Mouse (Mus musculus) embryonic facial prominence, embryonic 14.5 days (tissue): ENCODE results near the gene Snrpg. TPM values are rescaled to one million over a fixed set of nuclear protein-coding genes. Genes with fewer than 3 reads are reported as not detected.
A peak's percentile ranks its signal among the peaks of the same experiment; 100 is the strongest.

ENCODE experiments used
- ATAC-seq: fragments of 200-750 bp; cut with Nextera tagmentation; 2 replicates; pipeline ENCODE4 v1.8.0; 2017; ENCODE audit warnings: low read depth, moderate number of reproducible peaks, moderate TSS enrichment
- DNase-seq: peaks from one replicate; pipeline ENCODE4 v3.0.0-alpha.2; 2015; ENCODE audit warnings: low spot score
- H3K27ac ChIP-seq: fragments of 300-500 bp; sonication (generic); replicated peaks from 2 replicates; pipeline ENCODE4 v1.5.1; 2014; ENCODE audit warnings: low read depth, mild to moderate bottlenecking, low read length, moderate library complexity
- H3K27me3 ChIP-seq: fragments of 300-500 bp; sonication (generic); replicated peaks from 2 replicates; pipeline ENCODE4 v1.6.1; 2014; ENCODE audit warnings: low read length; ENCODE audit not compliant: control insufficient read depth, insufficient read depth
- H3K36me3 ChIP-seq: fragments of 300-500 bp; sonication (generic); 2 replicates; pipeline ENCODE4 v1.6.1; 2014; ENCODE audit warnings: low read length, mixed read lengths; ENCODE audit not compliant: control insufficient read depth, insufficient read depth
- H3K4me1 ChIP-seq: fragments of 300-500 bp; sonication (generic); 2 replicates; pipeline ENCODE4 v1.6.1; 2014; ENCODE audit warnings: antibody characterized with exemption, low read length; ENCODE audit not compliant: control insufficient read depth, insufficient read depth
- H3K4me2 ChIP-seq: fragments of 300-500 bp; sonication (generic); 2 replicates; pipeline ENCODE4 v1.6.1; 2014; ENCODE audit warnings: low read depth, mild to moderate bottlenecking, low read length, moderate library complexity, mixed read lengths
- H3K4me3 ChIP-seq: fragments of 300-500 bp; sonication (generic); 2 replicates; pipeline ENCODE4 v1.5.1; 2014; ENCODE audit warnings: low read depth, mild to moderate bottlenecking, low read length
- H3K9ac ChIP-seq: fragments of 300-500 bp; sonication (generic); 2 replicates; pipeline ENCODE4 v1.6.1; 2014; ENCODE audit warnings: low read depth, mild to moderate bottlenecking, low read length, moderate library complexity, mixed read lengths
- H3K9me3 ChIP-seq: fragments of 300-500 bp; sonication (generic); 2 replicates; pipeline ENCODE4 v1.6.1; 2016; ENCODE audit warnings: low read length; ENCODE audit not compliant: control insufficient read depth
- WGBS: fragments of 180-500 bp; shearing (Covaris S2); extraction: QIAGEN DNeasy Blood & Tissue Kit; methylation state at CpG from one replicate; pipeline ENCODE4 v1.1.7; 2014; 5-methylcytosine and 5-hydroxymethylcytosine counted together
- polyA plus RNA-seq: library from polyadenylated mRNA; unstranded; fragments of >200 nt; fragmentation: Nextera tagmentation; extraction: Ambion mirVana; gene quantifications from 2 replicates; pipeline ENCODE4 v1.2.1, GENCODE M21; 2014

The Snrpg gene
- polyA plus RNA-seq, 1 experiment from 2014 or later = 600 TPM

- Histone ChIP-seq H3K4me1 (no peaks in the 10 kb centered on the region), H3K27me3 (no peaks in the 10 kb centered on the region), H3K27ac (no peak overlapping the region), H3K9ac (no peak overlapping the region), H3K9me3 (no peaks in the 10 kb centered on the region), H3K4me2 (no peak overlapping the region), H3K36me3 (no peaks in the 10 kb centered on the region), H3K4me3 (no peak overlapping the region)
- 87% methylated on average over 7 of the region's 7 CpGs for WGBS
- ATAC-seq = no peak
- no peak for DNase-seq
Measured at GRCm38 (mm10) chr6:86361373-86361772, 9.7 kb upstream of the Snrpg start.

DNA sequence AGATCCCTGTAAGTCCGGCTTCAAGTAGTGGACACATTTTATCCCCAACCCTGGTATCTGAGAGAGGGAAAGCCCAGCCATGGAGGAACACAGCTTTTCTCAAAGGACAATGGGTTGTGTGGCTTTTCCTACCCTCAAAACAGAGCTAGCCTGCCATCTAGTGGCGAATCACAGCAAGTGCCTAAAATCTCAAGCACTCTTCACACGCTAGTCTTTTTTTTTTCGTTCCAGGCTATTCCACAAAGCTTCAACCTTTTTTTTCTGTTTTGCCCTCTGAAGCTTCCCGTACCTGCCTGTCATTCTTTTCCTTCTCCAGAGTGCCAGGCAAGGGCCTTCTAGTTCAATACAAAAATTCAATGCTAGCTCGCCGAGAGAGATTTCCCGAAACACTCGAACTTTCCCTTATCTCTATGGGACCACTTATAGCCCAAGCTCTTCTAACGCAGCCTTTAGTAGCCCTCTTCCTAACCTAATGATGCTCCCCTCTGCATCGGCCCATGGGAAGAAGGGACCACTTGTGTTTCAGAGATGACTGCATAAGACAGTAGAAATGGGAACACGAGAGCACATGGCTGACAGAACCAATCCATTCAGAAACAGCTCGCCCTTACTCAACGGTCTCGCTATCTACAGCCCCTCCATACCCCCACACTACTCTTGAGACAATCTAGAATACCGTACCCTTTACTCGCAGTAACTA is 6.5 kb upstream of the Snrpg start:
- H3K27ac ChIP-seq = peak overlapping the region; percentile 49; the same call in 1 of the 2 replicates
- H3K36me3 ChIP-seq = peaks cover 16% of the 10 kb centered on the region
- no peaks in the 10 kb centered on the region for H3K4me1 ChIP-seq
- WGBS = 3% methylated on average over 17 of the region's 17 CpGs
- peak overlapping the region; percentile 63 for H3K9ac ChIP-seq
- peak overlapping the region; percentile 95 for H3K4me2 ChIP-seq
- H3K9me3 ChIP-seq = no peaks in the 10 kb centered on the region
- H3K4me3 ChIP-seq = peak overlapping the region; percentile 74
- ATAC-seq (peak; percentile 30), DNase-seq (peak; percentile 91)
- no peaks in the 10 kb centered on the region for H3K27me3 ChIP-seq

- Histone ChIP-seq H3K36me3 (peaks cover 16% of the 10 kb centered on the region), H3K27me3 (no peaks in the 10 kb centered on the region), H3K9me3 (no peaks in the 10 kb centered on the region), H3K4me3 (peak within 1 kb of the TSS; percentile 74), H3K27ac (peak within 1 kb of the TSS; percentile 71), H3K9ac (peak within 1 kb of the TSS; percentile 90), H3K4me1 (peaks cover 2% of the 10 kb centered on the region), H3K4me2 (peak within 1 kb of the TSS; percentile 95)
- 0% methylated on average over 54 of the region's 76 CpGs for WGBS
- DNase-seq (peak; percentile 99), ATAC-seq (peak; percentile 95)
Measured at GRCm38 (mm10) chr6:86365371-86366124, 5.6 kb upstream of the Snrpg start, which contains the start of gene Fam136a. TSS of gene Fam136a (plus strand) at chr6:86365646.

DNA sequence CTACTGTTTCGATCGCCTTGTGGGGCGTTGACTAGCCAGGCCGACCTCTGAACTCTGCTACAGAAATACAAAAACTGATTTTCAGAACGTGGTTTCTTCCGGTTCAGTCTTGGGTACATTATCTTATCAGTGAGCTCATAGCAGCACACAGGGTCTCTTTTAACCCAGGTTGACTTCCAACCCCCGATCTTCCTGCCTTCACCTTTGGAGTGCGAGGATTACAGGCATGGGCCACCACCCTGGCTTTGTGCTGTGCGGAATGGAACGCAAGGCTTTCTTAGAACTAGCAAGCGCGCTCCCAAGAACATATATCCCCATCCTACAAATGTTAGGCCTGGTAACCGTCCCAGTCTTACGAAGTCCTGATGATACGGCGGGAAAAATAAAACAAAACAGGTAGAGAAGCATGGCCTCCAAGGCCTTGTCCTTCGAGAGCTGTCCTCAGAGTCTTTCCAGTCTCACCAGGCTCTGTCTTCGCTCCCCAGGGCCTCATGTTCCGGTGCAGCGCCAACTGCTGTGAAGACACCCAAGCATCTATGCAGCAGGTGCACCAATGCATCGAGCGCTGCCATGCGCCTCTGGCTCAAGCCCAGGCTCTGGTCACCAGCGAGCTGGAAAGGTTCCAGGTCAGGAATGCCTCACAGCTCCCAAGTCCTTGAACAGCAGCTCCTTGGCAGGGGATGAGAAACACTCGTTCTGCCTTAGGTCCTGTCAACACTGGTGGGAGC is 4.8 kb upstream of the Snrpg start:
- peak overlapping the region; percentile 74 for H3K4me3 ChIP-seq
- peak overlapping the region; percentile 71 for H3K27ac ChIP-seq
- ATAC-seq (no peak), DNase-seq (peak; percentile 21)
- WGBS = 43% methylated on average over 25 of the region's 25 CpGs
- H3K4me2 ChIP-seq = peak overlapping the region; percentile 95
- H3K9me3 ChIP-seq = no peaks in the 10 kb centered on the region
- H3K9ac ChIP-seq = peak overlapping the region; percentile 90
- H3K27me3 ChIP-seq = no peaks in the 10 kb centered on the region
- peaks cover 6% of the 10 kb centered on the region for H3K4me1 ChIP-seq
- peaks cover 16% of the 10 kb centered on the region for H3K36me3 ChIP-seq

DNA sequence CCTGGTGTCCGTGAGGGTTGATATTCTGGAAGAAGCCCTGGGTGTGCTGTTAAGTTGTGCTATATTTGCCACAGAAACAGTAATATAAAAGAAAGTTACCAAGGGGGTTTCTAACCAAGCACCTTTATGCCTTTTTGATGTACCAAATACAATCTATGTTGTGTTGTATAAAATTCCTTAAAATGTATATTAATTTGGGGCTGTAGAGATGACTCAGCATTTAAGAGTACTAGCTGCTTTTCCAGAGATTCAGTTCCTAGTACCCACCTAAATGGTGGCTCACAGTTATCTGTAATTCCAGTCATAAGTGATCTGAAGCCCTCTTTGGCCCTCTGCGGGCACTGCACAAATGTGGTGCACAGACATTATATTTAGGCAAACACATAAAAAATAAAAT is 4.3 kb upstream of the Snrpg start:
- DNase-seq (no peak), ATAC-seq (no peak)
- Histone ChIP-seq H3K4me3 (0 out of 2 replicates have a peak overlapping the region, but pooled peaks have one; percentile 74), H3K9ac (no peak overlapping the region), H3K27ac (no peak overlapping the region), H3K9me3 (no peaks in the 10 kb centered on the region), H3K4me1 (peaks cover 6% of the 10 kb centered on the region), H3K36me3 (peaks cover 16% of the 10 kb centered on the region), H3K27me3 (no peaks in the 10 kb centered on the region), H3K4me2 (no peak overlapping the region; the same call in 1 of the 2 replicates)
- 76% methylated on average over 2 of the region's 2 CpGs for WGBS

DNA sequence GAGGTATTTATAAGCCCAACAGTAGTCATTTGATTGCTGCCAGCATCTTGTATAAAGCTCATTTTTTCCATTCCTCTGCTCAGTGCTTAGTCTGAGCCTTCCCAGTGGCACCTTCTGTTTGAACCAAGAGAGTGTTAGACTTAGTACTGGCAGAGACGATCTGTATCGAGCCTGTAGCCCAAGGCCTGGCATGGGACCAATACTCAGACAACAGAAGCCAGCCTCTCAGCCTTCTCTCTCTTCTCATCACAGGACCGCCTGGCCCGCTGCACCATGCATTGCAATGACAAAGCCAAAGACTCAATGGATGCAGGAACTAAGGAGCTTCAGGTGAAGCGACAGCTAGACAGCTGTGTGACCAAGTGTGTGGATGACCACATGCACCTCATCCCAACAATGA is 2.6 kb upstream of the Snrpg start:
- ATAC-seq = no peak
- Histone ChIP-seq H3K9ac (no peak overlapping the region), H3K9me3 (no peaks in the 10 kb centered on the region), H3K27me3 (no peaks in the 10 kb centered on the region), H3K4me3 (no peak overlapping the region), H3K4me1 (peaks cover 14% of the 10 kb centered on the region), H3K36me3 (peaks cover 16% of the 10 kb centered on the region), H3K4me2 (no peak overlapping the region), H3K27ac (no peak overlapping the region)
- WGBS = 91% methylated on average over 5 of the region's 5 CpGs
- DNase-seq = no peak

- DNase-seq (no peak), ATAC-seq (no peak)
- no peaks in the 10 kb centered on the region for H3K27me3 ChIP-seq
- H3K4me1 ChIP-seq = peaks cover 14% of the 10 kb centered on the region
- H3K9ac ChIP-seq = peak overlapping the region; percentile 94
- peak overlapping the region; percentile 83; the same call in 1 of the 2 replicates for H3K4me3 ChIP-seq
- peaks cover 20% of the 10 kb centered on the region for H3K36me3 ChIP-seq
- peak overlapping the region; percentile 90 for H3K4me2 ChIP-seq
- H3K27ac ChIP-seq = peak overlapping the region; percentile 94
- WGBS = 64% methylated on average over 3 of the region's 3 CpGs
- H3K9me3 ChIP-seq = no peaks in the 10 kb centered on the region
Measured at GRCm38 (mm10) chr6:86370093-86370713, 901 bp upstream of the Snrpg start.

DNA sequence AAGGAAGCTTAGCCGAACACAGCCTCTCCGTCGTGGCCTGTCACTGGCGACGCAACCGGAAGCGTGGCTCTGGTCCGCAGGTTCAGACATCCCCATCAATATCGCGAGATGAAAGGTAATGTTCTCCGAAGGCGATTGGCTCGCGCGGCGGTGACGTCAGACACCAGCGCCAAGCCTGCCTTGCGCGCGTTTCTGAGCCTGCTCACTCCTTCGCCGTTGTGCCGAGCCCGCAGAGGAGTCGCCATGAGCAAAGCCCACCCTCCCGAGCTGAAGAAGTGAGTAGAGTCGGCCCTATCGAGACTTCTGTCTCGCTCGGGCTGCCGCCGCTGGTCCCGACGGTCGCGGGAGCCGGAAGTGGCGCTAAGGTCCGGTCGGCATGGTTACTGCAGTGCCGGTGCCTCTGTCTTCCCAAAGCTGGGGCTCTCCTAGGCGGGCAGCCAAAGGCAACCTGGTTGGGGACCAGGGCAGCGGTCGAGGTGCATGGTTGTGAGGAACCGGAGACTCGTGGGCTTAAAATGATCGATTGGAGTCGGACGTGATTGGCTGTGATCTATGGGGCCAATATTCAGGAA is 322 bp downstream of the Snrpg start:
- Histone ChIP-seq H3K27me3 (no peaks in the 10 kb centered on the region), H3K4me3 (peak overlapping the region; percentile 83), H3K36me3 (peaks cover 26% of the 10 kb centered on the region), H3K9ac (peak overlapping the region; percentile 94), H3K4me2 (peak overlapping the region; percentile 90), H3K4me1 (peaks cover 14% of the 10 kb centered on the region), H3K27ac (peak overlapping the region; percentile 94), H3K9me3 (no peaks in the 10 kb centered on the region)
- under 1% methylated on average over 50 of the region's 50 CpGs for WGBS
- peak; percentile 98 for ATAC-seq
- DNase-seq = peak; percentile 99
